Mouse (Mus musculus): ENCODE data around the gene Mapk8ip1. TPM values are rescaled to one million over a fixed set of nuclear protein-coding genes. Genes with fewer than 3 reads are reported as not detected.

Mapk8ip1 gene
- total and polyA plus RNA-seq, 2 experiments from 2014 or later, result 150 to 225 TPM

- Histone ChIP-seq H3K9me3 (ENCODE audit: low read length) (no peaks in the 10 kb centered on the region), H3K4me2 (ENCODE audit: low read depth) (no peak overlapping the region)
Observed at GRCm38 (mm10) chr2:92371971-92372690, 28.9 kb downstream of the Mapk8ip1 start.

GRCm38 (mm10) chr2:92370821-92371805 is 29.9 kb downstream of the Mapk8ip1 start:
- ATAC-seq (no peak), DNase-seq (no peak)
- TF ChIP-seq CTCF (IDR thresholded peaks at IDR 0.05; ENCODE audit: low read depth), result peak; percentile 14; the same call in 1 of the 2 replicates
- Histone ChIP-seq H3K36me3 (ENCODE audit: insufficient read depth) (no peaks in the 10 kb centered on the region; the same call in 1 of the 2 replicates), H3K27me3 (ENCODE audit: insufficient read depth, low read length) (peaks cover 6% of the 10 kb centered on the region; the same call in 1 of the 2 replicates), H3K4me2 (ENCODE audit: low read depth) (peak overlapping the region; percentile 47), H3K4me1 (ENCODE audit: insufficient read depth) (peaks cover 22% of the 10 kb centered on the region), H3K4me3 (ENCODE audit: low read depth, low read length) (peak overlapping the region; percentile 18), H3K9me3 (ENCODE audit: low read length) (no peaks in the 10 kb centered on the region), H3K9ac (peak overlapping the region; percentile 25; the same call in 1 of the 2 replicates), H3K27ac (ENCODE audit: low read depth, low read length) (no peak overlapping the region)
- 3% methylated on average over 45 of the region's 45 CpGs for WGBS

More at GRCm38 (mm10) chr2:92371971-92372690, 28.9 kb downstream of the Mapk8ip1 start:
- Histone ChIP-seq H3K4me1 (ENCODE audit: insufficient read depth) (peaks cover 23% of the 10 kb centered on the region), H3K4me3 (ENCODE audit: low read depth, low read length) (no peak overlapping the region), H3K27me3 (ENCODE audit: insufficient read depth, low read length) (peaks cover 6% of the 10 kb centered on the region; the same call in 1 of the 2 replicates), H3K9ac (no peak overlapping the region), H3K36me3 (ENCODE audit: insufficient read depth) (no peaks in the 10 kb centered on the region; the same call in 1 of the 2 replicates), H3K27ac (ENCODE audit: low read depth, low read length) (no peak overlapping the region)
- 9% methylated on average over 10 of the region's 10 CpGs for WGBS
- DNase-seq (no peak), ATAC-seq (no peak)
- TF ChIP-seq CTCF (IDR thresholded peaks at IDR 0.05; ENCODE audit: low read depth), result no peak

GRCm38 (mm10) chr2:92370375-92370774 is 30.7 kb downstream of the Mapk8ip1 start:
- TF ChIP-seq CTCF (IDR thresholded peaks at IDR 0.05; ENCODE audit: low read depth), result no peak
- no peak for DNase-seq

GRCm38 (mm10) chr2:92367383-92368029 is 33.6 kb downstream of the Mapk8ip1 start:
- no peak overlapping the region for H3K27ac ChIP-seq (ENCODE audit: low read depth, low read length)
- peaks cover 9% of the 10 kb centered on the region; the same call in 1 of the 2 replicates for H3K4me1 ChIP-seq (ENCODE audit: insufficient read depth)
- H3K4me2 ChIP-seq (ENCODE audit: low read depth), result no peak overlapping the region
- no peak overlapping the region for H3K4me3 ChIP-seq (ENCODE audit: low read depth, low read length)
- TF ChIP-seq CTCF (IDR thresholded peaks at IDR 0.05; ENCODE audit: low read depth), result no peak
- H3K27me3 ChIP-seq (ENCODE audit: insufficient read depth, low read length), result peaks cover 6% of the 10 kb centered on the region; the same call in 1 of the 2 replicates
- ATAC-seq, result no peak
- no peaks in the 10 kb centered on the region for H3K9me3 ChIP-seq (ENCODE audit: low read length)
- 49% methylated on average over 20 of the region's 20 CpGs for WGBS
- DNase-seq, result no peak
- H3K9ac ChIP-seq, result no peak overlapping the region
- peaks cover 14% of the 10 kb centered on the region; the same call in 1 of the 2 replicates for H3K36me3 ChIP-seq (ENCODE audit: insufficient read depth)

More at GRCm38 (mm10) chr2:92370375-92370774, 30.7 kb downstream of the Mapk8ip1 start:
- peak overlapping the region; percentile 25; the same call in 1 of the 2 replicates for H3K9ac ChIP-seq
- peak overlapping the region; percentile 47 for H3K4me2 ChIP-seq (ENCODE audit: low read depth)
- H3K36me3 ChIP-seq (ENCODE audit: insufficient read depth), result no peaks in the 10 kb centered on the region; the same call in 1 of the 2 replicates
- H3K27ac ChIP-seq (ENCODE audit: low read depth, low read length), result no peak overlapping the region
- ATAC-seq, result no peak
- peaks cover 17% of the 10 kb centered on the region for H3K4me1 ChIP-seq (ENCODE audit: insufficient read depth)
- peak overlapping the region; percentile 18 for H3K4me3 ChIP-seq (ENCODE audit: low read depth, low read length)
- no peaks in the 10 kb centered on the region for H3K9me3 ChIP-seq (ENCODE audit: low read length)
- 14% methylated on average over 19 of the region's 19 CpGs for WGBS
- H3K27me3 ChIP-seq (ENCODE audit: insufficient read depth, low read length), result peaks cover 6% of the 10 kb centered on the region; the same call in 1 of the 2 replicates

- 92% methylated on average over 10 of the region's 10 CpGs for WGBS
- no peak for DNase-seq
Observed at GRCm38 (mm10) chr2:92365568-92365967, 35.5 kb downstream of the Mapk8ip1 start.

GRCm38 (mm10) chr2:92364086-92364485 is 37.0 kb downstream of the Mapk8ip1 start:
- TF ChIP-seq CTCF (IDR thresholded peaks at IDR 0.05; ENCODE audit: low read depth), result no peak
- DNase-seq, result no peak
- H3K27ac ChIP-seq (ENCODE audit: low read depth, low read length), result no peak overlapping the region
- H3K27me3 ChIP-seq (ENCODE audit: insufficient read depth, low read length), result no peaks in the 10 kb centered on the region
- no peak overlapping the region for H3K9ac ChIP-seq
- H3K9me3 ChIP-seq (ENCODE audit: low read length), result no peaks in the 10 kb centered on the region
- no peak overlapping the region for H3K4me3 ChIP-seq (ENCODE audit: low read depth, low read length)
- H3K36me3 ChIP-seq (ENCODE audit: insufficient read depth), result peaks cover 34% of the 10 kb centered on the region
- H3K4me1 ChIP-seq (ENCODE audit: insufficient read depth), result no peaks in the 10 kb centered on the region
- no peak overlapping the region for H3K4me2 ChIP-seq (ENCODE audit: low read depth)
- no peak for ATAC-seq
- WGBS, result 90% methylated on average over 4 of the region's 4 CpGs

More at GRCm38 (mm10) chr2:92365568-92365967, 35.5 kb downstream of the Mapk8ip1 start:
- no peak for TF ChIP-seq CTCF (IDR thresholded peaks at IDR 0.05; ENCODE audit: low read depth)
- no peak overlapping the region for H3K4me2 ChIP-seq (ENCODE audit: low read depth)
- H3K9me3 ChIP-seq (ENCODE audit: low read length), result no peaks in the 10 kb centered on the region
- H3K27ac ChIP-seq (ENCODE audit: low read depth, low read length), result no peak overlapping the region
- H3K9ac ChIP-seq, result no peak overlapping the region
- peaks cover 22% of the 10 kb centered on the region for H3K36me3 ChIP-seq (ENCODE audit: insufficient read depth)
- no peak overlapping the region for H3K4me3 ChIP-seq (ENCODE audit: low read depth, low read length)
- peaks cover 6% of the 10 kb centered on the region; the same call in 1 of the 2 replicates for H3K27me3 ChIP-seq (ENCODE audit: insufficient read depth, low read length)
- H3K4me1 ChIP-seq (ENCODE audit: insufficient read depth), result no peaks in the 10 kb centered on the region
- no peak for ATAC-seq
